Mouse (Mus musculus) stomach, postnatal 0 days (tissue): Measurements from ENCODE around the gene Tnpo3. TPM values are rescaled to one million over a fixed set of nuclear protein-coding genes. Genes with fewer than 3 reads are reported as not detected.
A peak's percentile ranks its signal among the peaks of the same experiment; 100 is the strongest.
"Not testable (repeated sequence)": the region's sequence is repeated elsewhere in the genome, so short reads cannot be mapped to it uniquely, and the experiment has no call there.

Experiments
- ATAC-seq: fragments of 200-750 bp; cut with Nextera tagmentation; 2 replicates; pipeline ENCODE4 v1.8.0; 2017; ENCODE audit not compliant: low FRiP score, low TSS enrichment
- DNase-seq: peaks from one replicate; pipeline ENCODE4 v3.0.0-alpha.2; 2016; ENCODE audit warnings: low spot score
- H3K27ac ChIP-seq: fragments of 300-500 bp; sonication (generic); replicated peaks from 2 replicates; pipeline ENCODE4 v1.5.1; 2014; ENCODE audit warnings: mild to moderate bottlenecking, control low read depth
- H3K27me3 ChIP-seq: fragments of 300-500 bp; sonication (generic); 2 replicates; pipeline ENCODE4 v1.6.1; 2014; ENCODE audit warnings: low read length; ENCODE audit not compliant: control insufficient read depth, insufficient read depth
- H3K36me3 ChIP-seq: fragments of 300-500 bp; sonication (generic); 2 replicates; pipeline ENCODE4 v1.6.1; 2014; ENCODE audit warnings: low read length, mixed read lengths; ENCODE audit not compliant: control insufficient read depth, insufficient read depth
- H3K4me1 ChIP-seq: fragments of 300-500 bp; sonication (generic); replicated peaks from 2 replicates; pipeline ENCODE4 v1.6.1; 2014; ENCODE audit warnings: antibody characterized with exemption; ENCODE audit not compliant: control insufficient read depth, insufficient read depth
- H3K4me2 ChIP-seq: fragments of 300-500 bp; sonication (generic); replicated peaks from 2 replicates; pipeline ENCODE4 v1.6.1; 2014; ENCODE audit warnings: low read depth, mild to moderate bottlenecking, control low read depth, moderate library complexity
- H3K4me3 ChIP-seq: fragments of 300-500 bp; sonication (generic); 2 replicates; pipeline ENCODE4 v1.5.1; 2014; ENCODE audit warnings: low read depth, low read length, control low read depth
- H3K9ac ChIP-seq: fragments of 300-500 bp; sonication (generic); 2 replicates; pipeline ENCODE4 v1.6.1; 2014; ENCODE audit warnings: mild to moderate bottlenecking, low read length, control low read depth, mixed read lengths
- H3K9me3 ChIP-seq: fragments of 300-500 bp; sonication (generic); 2 replicates; pipeline ENCODE4 v1.6.1; 2016; ENCODE audit warnings: low read length; ENCODE audit not compliant: control insufficient read depth
- CTCF ChIP-seq: IDR thresholded peaks from 2 replicates; pipeline ENCODE4 v1.5.1; 2016; ENCODE audit warnings: antibody characterized with exemption, low read depth, mild to moderate bottlenecking, moderate library complexity
- EP300 ChIP-seq: optimal IDR thresholded peaks from 2 replicates; pipeline ENCODE3; 2016; ENCODE audit warnings: antibody characterized with exemption
- WGBS: fragments of 180-500 bp; shearing (Covaris S2); extraction: QIAGEN DNeasy Blood & Tissue Kit; methylation state at CpG from one replicate; pipeline ENCODE4 v1.1.7; 2014; 5-methylcytosine and 5-hydroxymethylcytosine counted together
- polyA plus RNA-seq: library from polyadenylated mRNA; unstranded; fragments of >200 nt; fragmentation: Nextera tagmentation; extraction: Ambion mirVana; gene quantifications from 2 replicates; pipeline ENCODE4 v1.2.1, GENCODE M21; 2015

The Tnpo3 gene
- polyA plus RNA-seq, 1 experiment from 2014 or later, result 33.3 TPM

GRCm38 (mm10) chr6:29581202-29581601 lies 28.5 kb downstream of the Tnpo3 start:
- Histone ChIP-seq H3K27me3 (no peaks in the 10 kb centered on the region), H3K4me1 (no peaks in the 10 kb centered on the region), H3K4me3 (no peak overlapping the region), H3K9me3 (no peaks in the 10 kb centered on the region), H3K9ac (no peak overlapping the region), H3K36me3 (peaks cover 15% of the 10 kb centered on the region), H3K4me2 (no peak overlapping the region), H3K27ac (no peak overlapping the region)
- DNase-seq, result no peak
- WGBS, result 96% methylated on average over 3 of the region's 3 CpGs
- TF ChIP-seq CTCF, result no peak
- no peak for TF ChIP-seq EP300
- no peak for ATAC-seq

- H3K27me3 ChIP-seq, result no peaks in the 10 kb centered on the region
- H3K9ac ChIP-seq, result no peak overlapping the region
- H3K4me3 ChIP-seq, result no peak overlapping the region
- no peak overlapping the region for H3K27ac ChIP-seq
- H3K36me3 ChIP-seq, result peaks cover 13% of the 10 kb centered on the region
- H3K4me1 ChIP-seq, result no peaks in the 10 kb centered on the region
- 84% methylated on average over 1 of the region's 1 CpGs for WGBS
- no peaks in the 10 kb centered on the region for H3K9me3 ChIP-seq
- no peak for ATAC-seq
- TF ChIP-seq EP300, result no peak
- TF ChIP-seq CTCF, result no peak
- no peak overlapping the region for H3K4me2 ChIP-seq
- DNase-seq, result no peak
Observed at GRCm38 (mm10) chr6:29580770-29581169, 28.9 kb downstream of the Tnpo3 start.

- peak; percentile 32 for TF ChIP-seq CTCF
- H3K27ac ChIP-seq, H3K4me1 ChIP-seq, ATAC-seq, H3K4me2 ChIP-seq, H3K9ac ChIP-seq, H3K9me3 ChIP-seq, DNase-seq, H3K27me3 ChIP-seq, H3K36me3 ChIP-seq, H3K4me3 ChIP-seq: not testable (repeated sequence)
- 80% methylated on average over 3 of the region's 3 CpGs for WGBS
Observed at GRCm38 (mm10) chr6:29576388-29576787, 33.3 kb downstream of the Tnpo3 start.

- no peaks in the 10 kb centered on the region for H3K4me1 ChIP-seq
- no peaks in the 10 kb centered on the region for H3K9me3 ChIP-seq
- no peaks in the 10 kb centered on the region for H3K27me3 ChIP-seq
- H3K36me3 ChIP-seq, result peaks cover 20% of the 10 kb centered on the region
- no peak overlapping the region for H3K4me2 ChIP-seq
- TF ChIP-seq CTCF (no peak), EP300 (no peak)
- no peak overlapping the region for H3K9ac ChIP-seq
- H3K4me3 ChIP-seq, result no peak overlapping the region
- 93% methylated on average over 2 of the region's 2 CpGs for WGBS
- ATAC-seq, result no peak
- H3K27ac ChIP-seq, result no peak overlapping the region
- DNase-seq, result no peak
Observed at GRCm38 (mm10) chr6:29557112-29557511, 52.6 kb downstream of the Tnpo3 start.

- peaks cover 17% of the 10 kb centered on the region for H3K36me3 ChIP-seq
- no peak for TF ChIP-seq EP300
- no peak for TF ChIP-seq CTCF
- H3K4me2 ChIP-seq, result no peak overlapping the region
- 71% methylated on average over 2 of the region's 2 CpGs for WGBS
- DNase-seq (no peak), ATAC-seq (no peak)
- H3K9me3 ChIP-seq, result no peaks in the 10 kb centered on the region
- H3K27me3 ChIP-seq, result no peaks in the 10 kb centered on the region
- H3K9ac ChIP-seq, result no peak overlapping the region
- H3K27ac ChIP-seq, result no peak overlapping the region
- H3K4me3 ChIP-seq, result no peak overlapping the region
- H3K4me1 ChIP-seq, result no peaks in the 10 kb centered on the region
Observed at GRCm38 (mm10) chr6:29552526-29552925, 57.2 kb downstream of the Tnpo3 start.

GRCm38 (mm10) chr6:29548086-29548485 lies 61.6 kb downstream of the Tnpo3 start:
- no peak for TF ChIP-seq CTCF
- TF ChIP-seq EP300, result no peak
- Histone ChIP-seq H3K27ac (peak overlapping the region; percentile 65), H3K36me3 (peaks cover 14% of the 10 kb centered on the region), H3K9me3 (no peaks in the 10 kb centered on the region), H3K4me1 (no peaks in the 10 kb centered on the region), H3K4me2 (no peak overlapping the region), H3K4me3 (no peak overlapping the region), H3K27me3 (no peaks in the 10 kb centered on the region), H3K9ac (no peak overlapping the region)
- WGBS, result 80% methylated on average over 1 of the region's 1 CpGs
- no peak for DNase-seq
- no peak for ATAC-seq
